Mouse (Mus musculus): ENCODE measurements around the gene Ddc. TPM values are rescaled to one million over a fixed set of nuclear protein-coding genes. Genes with fewer than 3 reads are reported as not detected.

Ddc gene
- polyA plus RNA-seq, 1 experiment from 2014 or later = 15.9 TPM

DNA sequence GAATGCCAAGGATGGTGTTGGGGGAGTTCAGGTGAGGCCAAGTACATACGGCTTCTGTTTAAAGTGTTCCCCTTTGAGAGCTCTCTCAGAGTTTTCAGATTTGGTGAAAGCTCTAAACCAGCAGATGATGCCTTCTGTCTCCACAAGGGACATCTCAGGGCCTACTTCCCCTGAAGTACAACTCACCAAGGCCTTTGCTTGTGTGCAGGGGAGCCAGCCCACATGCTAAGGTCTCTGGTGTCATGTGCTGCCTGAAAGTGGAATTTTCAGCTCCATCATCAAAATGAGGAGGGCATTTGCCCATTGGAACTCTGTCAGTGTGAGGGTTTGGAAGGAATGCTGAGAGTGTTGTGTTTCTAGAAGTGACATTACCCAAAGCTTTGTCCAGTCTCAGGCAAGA lies 132.5 kb downstream of the Ddc start:
- Histone ChIP-seq H3K4me2 (ENCODE audit: low read depth, low read length) (no peak overlapping the region), H3K9me3 (ENCODE audit: control insufficient read depth, low read length) (no peaks in the 10 kb centered on the region), H3K4me3 (ENCODE audit: low read length) (no peak overlapping the region), H3K9ac (ENCODE audit: low read length) (no peak overlapping the region), H3K27ac (ENCODE audit: low read length) (no peak overlapping the region), H3K36me3 (ENCODE audit: control insufficient read depth, insufficient read depth, low read length) (no peaks in the 10 kb centered on the region), H3K27me3 (ENCODE audit: control insufficient read depth, insufficient read depth, low read depth, low read length) (no peaks in the 10 kb centered on the region), H3K4me1 (replicated peaks; ENCODE audit: control insufficient read depth, insufficient read depth, low read length) (no peaks in the 10 kb centered on the region)
- 58% methylated on average over 1 of the region's 1 CpGs for WGBS
- no peak for ATAC-seq (ENCODE audit: low read depth)

Other genes with a start within 250 kb of the Ddc start
- gene Ikzf1, start 213.1 kb downstream of the Ddc start, polyA plus RNA-seq (2015; fragmentation: Nextera tagmentation; extraction: Ambion mirVana) = 2.0 and 3.0 TPM in 2 replicates
- 76.6 and 79.4 TPM in 2 replicates for gene Fignl1, start 89.2 kb downstream of the Ddc start, polyA plus RNA-seq (2015; fragmentation: Nextera tagmentation; extraction: Ambion mirVana)
- gene Grb10, start 140.5 kb upstream of the Ddc start, polyA plus RNA-seq (2015; fragmentation: Nextera tagmentation; extraction: Ambion mirVana) = 518 and 579 TPM in 2 replicates